Mouse (Mus musculus) heart, postnatal 0 days (tissue): ENCODE data around the gene Snap23.

Source experiments
- CTCF ChIP-seq: IDR thresholded peaks from 2 replicates; pipeline ENCODE4 v1.5.1; 2016; ENCODE audit warnings: antibody characterized with exemption, control low read depth, low read depth
- EP300 ChIP-seq: IDR thresholded peaks from 2 replicates; pipeline ENCODE4 v1.6.1; 2016; ENCODE audit warnings: antibody characterized with exemption, low read depth

DNA sequence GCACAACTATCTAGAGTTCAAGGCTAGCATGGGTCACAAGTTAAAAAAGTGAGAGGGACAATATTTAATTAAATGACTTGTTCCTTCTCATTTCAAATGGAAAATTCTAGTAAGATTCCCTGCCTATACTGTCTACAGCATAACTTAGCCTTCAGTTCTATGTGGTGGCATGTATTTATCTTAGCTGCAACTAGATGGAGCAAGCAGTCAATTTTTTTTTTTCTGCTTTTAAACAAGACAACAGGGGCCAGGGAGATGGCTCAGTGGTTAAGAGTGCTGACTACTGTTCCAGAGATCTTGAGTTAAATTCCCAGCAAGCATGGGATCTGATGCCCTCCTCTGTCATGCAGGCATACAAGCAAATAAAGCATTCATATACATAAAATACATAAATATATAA lies 37.9 kb upstream of the Snap23 start:
- TF ChIP-seq CTCF (no peak), EP300 (no peak)
